9 mouse cellular contexts compared by ENCODE assay signal in genomic region chr11:5949586-5950352, GRCm38 (mm10). TPM values are rescaled to one million over a fixed set of nuclear protein-coding genes. Genes with fewer than 3 reads are reported as not detected.
DNase-seq lines count a peak whose midpoint lies in the region; ATAC-seq and TF ChIP-seq lines count a peak whose summit lies in the region.
"Had no signal": no experiment of that assay in that cellular context is flagged by ENCODE, and none has a peak within 500 bp of the region (broad histone marks: within the 10 kb centered on the region; RNA-seq: fewer than 3 reads in every experiment).

Gene Gck (minus strand): TSS chr11:5950081.

- no peaks in the 10 kb centered on the region for H3K27me3 ChIP-seq in hindbrain, embryonic 14.5 days (ENCODE audit: control insufficient read depth, insufficient read depth, low read length)
- no peaks in the 10 kb centered on the region for H3K27me3 ChIP-seq in midbrain, embryonic 15.5 days (replicated peaks)

- ATAC-seq in hindbrain, embryonic 14.5 days (ENCODE audit: low FRiP score), result peak; percentile 48; the same call in 1 of the 2 replicates
- ATAC-seq in midbrain, embryonic 15.5 days (replicated peaks), result peak; percentile 51
- no peak for ATAC-seq in CD4-positive, CD25-positive, alpha-beta regulatory T cell, adult 4 months
- ATAC-seq: activated CD4-positive, CD25-positive, alpha-beta regulatory T cell, adult 4 months had no signal

- DNase-seq in layer of hippocampus, adult 2 months (ENCODE audit: low spot score in 2 of 2), result no peak
- DNase-seq in layer of hippocampus, postnatal 36 days, result no peak
- DNase-seq in brain, adult 2 months (ENCODE audit: low read depth, low spot score), result peak; percentile 45
- DNase-seq in hindbrain, embryonic 14.5 days (ENCODE audit: low spot score), result no peak
- DNase-seq in left cerebral cortex, postnatal 10 days (ENCODE audit: extremely low spot score in 1 of 2, low spot score in 2 of 2), result no peak
- DNase-seq in kidney, postnatal 14 days, result no peak

- intact Hi-C loops in left cerebral cortex, postnatal 10 days (cut with DNase I), result no loop called here

- H3K4me1 ChIP-seq in hindbrain, embryonic 14.5 days (replicated peaks; ENCODE audit: control insufficient read depth, insufficient read depth, low read length), result peaks cover 5% of the 10 kb centered on the region
- peaks cover 1% of the 10 kb centered on the region for H3K4me1 ChIP-seq in midbrain, embryonic 15.5 days

- WGBS in hindbrain, embryonic 14.5 days, result 41% methylated on average over 8 of the region's 8 CpGs
- WGBS in midbrain, embryonic 15.5 days, result 56% methylated on average over 8 of the region's 8 CpGs

- H3K9me3 ChIP-seq in hindbrain, embryonic 14.5 days (ENCODE audit: control insufficient read depth, low read length), result no peaks in the 10 kb centered on the region
- no peaks in the 10 kb centered on the region for H3K9me3 ChIP-seq in midbrain, embryonic 15.5 days

- no peaks in the 10 kb centered on the region for H3K36me3 ChIP-seq in hindbrain, embryonic 14.5 days (replicated peaks; ENCODE audit: control insufficient read depth, insufficient read depth)
- H3K36me3 ChIP-seq in midbrain, embryonic 15.5 days (replicated peaks), result no peaks in the 10 kb centered on the region

- no peak within 1 kb of the TSS for H3K9ac ChIP-seq in hindbrain, embryonic 14.5 days
- no peak within 1 kb of the TSS for H3K9ac ChIP-seq in midbrain, embryonic 15.5 days

- no peak within 1 kb of the TSS for H3K4me3 ChIP-seq in layer of hippocampus, adult 2 months
- no peak within 1 kb of the TSS for H3K4me3 ChIP-seq in hindbrain, embryonic 14.5 days (replicated peaks; ENCODE audit: low read length)
- no peak within 1 kb of the TSS for H3K4me3 ChIP-seq in midbrain, embryonic 15.5 days

- H3K27ac ChIP-seq in layer of hippocampus, adult 2 months, result peak within 1 kb of the TSS; percentile 39
- no peak within 1 kb of the TSS for H3K27ac ChIP-seq in hindbrain, embryonic 14.5 days
- H3K27ac ChIP-seq in midbrain, embryonic 15.5 days, result no peak within 1 kb of the TSS

- H3K4me2 ChIP-seq in hindbrain, embryonic 14.5 days (replicated peaks), result no peak within 1 kb of the TSS
- H3K4me2 ChIP-seq in midbrain, embryonic 15.5 days, result peak within 1 kb of the TSS; percentile 6; the same call in 1 of the 2 replicates

- TF ChIP-seq CTCF in layer of hippocampus, adult 2 months (conservative IDR thresholded peaks at IDR 0.05), result no peak

RNA-seq across cellular contexts. Expression of gene Gck, which starts in this region (rescaled TPM):
- total RNA-seq in layer of hippocampus, adult 2 months (2021), result 1 to 10 TPM; 2.4 to 3.3 TPM
- total RNA-seq in layer of hippocampus, postnatal 36 days (2021), result 1 to 10 TPM; 2.4 to 3.7 TPM
- 3.9 and 4.2 TPM in 2 replicates for polyA plus RNA-seq in hindbrain, embryonic 14.5 days (2014; fragmentation: Nextera tagmentation; extraction: Ambion mirVana)
- 10.0 and 11.2 TPM in 2 replicates for polyA plus RNA-seq in midbrain, embryonic 15.5 days (2015; fragmentation: Nextera tagmentation; extraction: Ambion mirVana)
- polyA plus RNA-seq in CD4-positive, CD25-positive, alpha-beta regulatory T cell, adult 4 months (2017; shearing (Covaris generic)), result not detected
- 1 to 10 TPM; 1.1 to 1.4 TPM for total RNA-seq in left cerebral cortex, postnatal 10 days (2021)
- polyA plus RNA-seq: activated CD4-positive, CD25-positive, alpha-beta regulatory T cell, adult 4 months had no signal
